Mouse (Mus musculus): ENCODE results near the gene Nup107. TPM values are rescaled to one million over a fixed set of nuclear protein-coding genes. Genes with fewer than 3 reads are reported as not detected.

Gene Nup107
- total and polyA plus RNA-seq, 3 experiments: 80.2 to 91.6 TPM; not detected in 1

- TF ChIP-seq HCFC1 (IDR thresholded peaks at IDR 0.05; ENCODE audit: low read depth, low read length) (no peak), MAFK (IDR thresholded peaks at IDR 0.05; ENCODE audit: borderline replicate concordance, low read depth, low read length) (no peak), TAL1 (IDR thresholded peaks at IDR 0.05; ENCODE audit: low read length) (no peak), ELF1 (IDR thresholded peaks at IDR 0.05; ENCODE audit: low read depth, low read length) (no peak), NELFE (IDR thresholded peaks at IDR 0.05; ENCODE audit: low read depth, low read length) (no peak), TBP (IDR thresholded peaks at IDR 0.05; ENCODE audit: low read depth, low read length) (no peak), GABPA (IDR thresholded peaks at IDR 0.05; ENCODE audit: low read depth, low read length) (no peak), MAZ (IDR thresholded peaks at IDR 0.05; ENCODE audit: low read depth, low read length) (no peak), ZMIZ1 (IDR thresholded peaks at IDR 0.05; ENCODE audit: low read depth, low read length) (no peak), NRF1 (IDR thresholded peaks at IDR 0.05; ENCODE audit: insufficient read depth, low read depth, low read length, poor library complexity, severe bottlenecking) (no peak), POLR2A (IDR thresholded peaks at IDR 0.05; ENCODE audit: control insufficient read depth in 1 of 2, insufficient read depth in 1 of 2, low read depth in 1 of 2, low read length in 2 of 2, poor library complexity in 1 of 2) (no peak), E2F4 (IDR thresholded peaks at IDR 0.05; ENCODE audit: borderline replicate concordance, low read depth, low read length) (no peak), SMC3 (IDR thresholded peaks at IDR 0.05; ENCODE audit: low read depth, low read length) (no peak)
- no peaks in the 10 kb centered on the region for H3K27me3 ChIP-seq (ENCODE audit: control insufficient read depth in 1 of 2, insufficient read depth in 2 of 2, low read length in 2 of 2)
- H3K9ac ChIP-seq (ENCODE audit: control insufficient read depth, low read depth, low read length, poor library complexity, severe bottlenecking): no peak overlapping the region
- H3K9me3 ChIP-seq (replicated peaks; ENCODE audit: insufficient read depth, low read length): no peaks in the 10 kb centered on the region
- H3K4me1 ChIP-seq (ENCODE audit: control insufficient read depth in 1 of 2, insufficient read depth in 2 of 2, low read length in 2 of 2): peaks cover 0 to 14% of the 10 kb centered on the region in 2 experiments; a peak in 2 of 4 replicates
- peaks cover 0 to 12% of the 10 kb centered on the region in 2 experiments; a peak in 2 of 4 replicates for H3K36me3 ChIP-seq (ENCODE audit: control insufficient read depth in 1 of 2, insufficient read depth in 2 of 2, low read length in 2 of 2)
- no peak overlapping the region for H3K27ac ChIP-seq (ENCODE audit: control insufficient read depth, low read depth, low read length)
- no peak for DNase-seq (ENCODE audit: low read depth, low spot score)
- no peak overlapping the region for H3K4me3 ChIP-seq (ENCODE audit: control insufficient read depth in 1 of 2, insufficient read depth in 1 of 2, low read depth in 2 of 2, low read length in 2 of 2)
- H3K79me2 ChIP-seq (ENCODE audit: control insufficient read depth, insufficient read depth, low read length, poor library complexity): no peaks in the 10 kb centered on the region; the same call in 1 of the 2 replicates
Measured at GRCm38 (mm10) chr10:117808068-117808467, 15.6 kb upstream of the Nup107 start.

GRCm38 (mm10) chr10:117805919-117806318 is 13.4 kb upstream of the Nup107 start:
- no peak for DNase-seq (ENCODE audit: low read depth, low spot score)
- H3K27me3 ChIP-seq (ENCODE audit: control insufficient read depth in 1 of 2, insufficient read depth in 2 of 2, low read length in 2 of 2): no peaks in the 10 kb centered on the region
- H3K4me1 ChIP-seq (ENCODE audit: control insufficient read depth in 1 of 2, insufficient read depth in 2 of 2, low read length in 2 of 2): peaks cover 0 to 14% of the 10 kb centered on the region in 2 experiments; a peak in 2 of 4 replicates
- peaks cover 0 to 12% of the 10 kb centered on the region in 2 experiments; a peak in 2 of 4 replicates for H3K36me3 ChIP-seq (ENCODE audit: control insufficient read depth in 1 of 2, insufficient read depth in 2 of 2, low read length in 2 of 2)
- H3K9ac ChIP-seq (ENCODE audit: control insufficient read depth, low read depth, low read length, poor library complexity, severe bottlenecking): no peak overlapping the region
- H3K4me3 ChIP-seq (ENCODE audit: control insufficient read depth in 1 of 2, insufficient read depth in 1 of 2, low read depth in 2 of 2, low read length in 2 of 2): no peak overlapping the region
- H3K27ac ChIP-seq (ENCODE audit: control insufficient read depth, low read depth, low read length): no peak overlapping the region
- TF ChIP-seq E2F4 (IDR thresholded peaks at IDR 0.05; ENCODE audit: borderline replicate concordance, low read depth, low read length): no peak
- TF ChIP-seq MEF2A (IDR thresholded peaks at IDR 0.05; ENCODE audit: extremely low read depth, insufficient replicate concordance, low read depth, low read length, poor library complexity, severe bottlenecking): no peak
- TF ChIP-seq ZNF384 (IDR thresholded peaks at IDR 0.05; ENCODE audit: low read depth, low read length): no peak
- TF ChIP-seq MYB (IDR thresholded peaks at IDR 0.05; ENCODE audit: low read depth, low read length): no peak
- TF ChIP-seq NRF1 (IDR thresholded peaks at IDR 0.05; ENCODE audit: insufficient read depth, low read depth, low read length, poor library complexity, severe bottlenecking): no peak
- no peak for TF ChIP-seq JUND (IDR thresholded peaks at IDR 0.05; ENCODE audit: low read depth, low read length)
- TF ChIP-seq MYC (IDR thresholded peaks at IDR 0.05; ENCODE audit: low read depth, low read length): no peak
- TF ChIP-seq MAFK (IDR thresholded peaks at IDR 0.05; ENCODE audit: borderline replicate concordance, low read depth, low read length): no peak
- TF ChIP-seq ZKSCAN1 (IDR thresholded peaks at IDR 0.05; ENCODE audit: low read depth, low read length): no peak
- TF ChIP-seq RAD21 (IDR thresholded peaks at IDR 0.05; ENCODE audit: low read depth, low read length): no peak
- no peak for TF ChIP-seq CHD1 (IDR thresholded peaks at IDR 0.05; ENCODE audit: low read depth, low read length)
- no peak for TF ChIP-seq EP300 (IDR thresholded peaks at IDR 0.05; ENCODE audit: low read depth in 1 of 2, low read length in 2 of 2)
- TF ChIP-seq CTCF (IDR thresholded peaks at IDR 0.05 in 2 of 3, conservative IDR thresholded peaks at IDR 0.05 in 1 of 3; ENCODE audit: control insufficient read depth in 1 of 3, insufficient read depth in 1 of 3, low read depth in 2 of 3, low read length in 3 of 3, poor library complexity in 1 of 3, severe bottlenecking in 1 of 3): no peak
- no peak for TF ChIP-seq GABPA (IDR thresholded peaks at IDR 0.05; ENCODE audit: low read depth, low read length)
- no peak for TF ChIP-seq MAX (IDR thresholded peaks at IDR 0.05; ENCODE audit: low read length)
- no peak for TF ChIP-seq NELFE (IDR thresholded peaks at IDR 0.05; ENCODE audit: low read depth, low read length)
- TF ChIP-seq SMC3 (IDR thresholded peaks at IDR 0.05; ENCODE audit: low read depth, low read length): no peak
- no peak for TF ChIP-seq UBTF (IDR thresholded peaks at IDR 0.05; ENCODE audit: borderline replicate concordance, insufficient read depth, low read depth, low read length)
- no peaks in the 10 kb centered on the region for H3K9me3 ChIP-seq (replicated peaks; ENCODE audit: insufficient read depth, low read length)
- H3K79me2 ChIP-seq (ENCODE audit: control insufficient read depth, insufficient read depth, low read length, poor library complexity): no peaks in the 10 kb centered on the region; the same call in 1 of the 2 replicates
